Mouse (Mus musculus) left cerebral cortex, adult 18-20 months (tissue): ENCODE data around the gene Kdm2b. TPM values are rescaled to one million over a fixed set of nuclear protein-coding genes. Genes with fewer than 3 reads are reported as not detected.

Source experiments
- DNase-seq, 2 experiments: peaks; one replicate each; pipeline ENCODE4 v3.0.0; 2021 to 2022; ENCODE audit warnings: low spot score in 2 of 2, mixed read lengths in 1 of 2
- total RNA-seq, 2 experiments: library from RNA; stranded (reverse); gene quantifications; 2 replicates each; pipeline ENCODE4 v1.2.3; 2021

Kdm2b gene
- total RNA-seq, 2 experiments from 2014 or later, result 24.2 to 25.5 TPM

- peak; percentile 64 to 75 for DNase-seq
These were observed 24.1 kb upstream of the Kdm2b start for GRCm38 (mm10) chr5:123013599-123014315.

GRCm38 (mm10) chr5:123011705-123012104, 22.1 kb upstream of the Kdm2b start:
- no peak for DNase-seq

GRCm38 (mm10) chr5:123010806-123011205, 21.2 kb upstream of the Kdm2b start:
- no peak for DNase-seq

GRCm38 (mm10) chr5:123009873-123010272, 20.2 kb upstream of the Kdm2b start:
- peak in 1 of 2 experiments; percentile 36 for DNase-seq

- DNase-seq, result no peak
These were observed 19.4 kb upstream of the Kdm2b start for GRCm38 (mm10) chr5:123008877-123009493.

- DNase-seq, result no peak
These were observed 16.3 kb upstream of the Kdm2b start for GRCm38 (mm10) chr5:123005716-123006592.

- DNase-seq, result no peak
These were observed 11.3 kb upstream of the Kdm2b start for GRCm38 (mm10) chr5:123000901-123001300.

GRCm38 (mm10) chr5:122997205-122998204, 7.9 kb upstream of the Kdm2b start:
- peak; percentile 64 to 66 for DNase-seq

- no peak for DNase-seq
These were observed 5.3 kb upstream of the Kdm2b start for GRCm38 (mm10) chr5:122994910-122995309.

GRCm38 (mm10) chr5:122994303-122994846, 4.8 kb upstream of the Kdm2b start:
- DNase-seq, result peak; percentile 59 to 71

- DNase-seq, result no peak
These were observed 4.2 kb upstream of the Kdm2b start for GRCm38 (mm10) chr5:122993811-122994210.

GRCm38 (mm10) chr5:122991350-122992004, 1.9 kb upstream of the Kdm2b start:
- DNase-seq, result no peak

GRCm38 (mm10) chr5:122990411-122991160, 963 bp upstream of the Kdm2b start:
- DNase-seq, result no peak

GRCm38 (mm10) chr5:122989001-122989525, 560 bp downstream of the Kdm2b start:
- peak; percentile 61 to 72 for DNase-seq

- DNase-seq, result peak; percentile 52 to 69
These were observed 1.4 kb downstream of the Kdm2b start for GRCm38 (mm10) chr5:122988021-122988751.

GRCm38 (mm10) chr5:122987211-122988020, 2.2 kb downstream of the Kdm2b start:
- peak; percentile 38 to 40 for DNase-seq

GRCm38 (mm10) chr5:122986091-122986493, 3.5 kb downstream of the Kdm2b start:
- no peak for DNase-seq
